Mouse (Mus musculus) midbrain, embryonic 12.5 days (tissue): Measurements from ENCODE around the gene Pcdh10. TPM values are rescaled to one million over a fixed set of nuclear protein-coding genes. Genes with fewer than 3 reads are reported as not detected.

Experiments used
- ATAC-seq: fragments of 200-750 bp; cut with Nextera tagmentation; 2 replicates; pipeline ENCODE4 v1.8.0; 2017; ENCODE audit warnings: low read depth, moderate TSS enrichment, moderate library complexity; ENCODE audit not compliant: low FRiP score
- H3K27ac ChIP-seq: fragments of 300-500 bp; sonication (generic); replicated peaks from 2 replicates; pipeline ENCODE4 v1.5.1; 2016; ENCODE audit warnings: mild to moderate bottlenecking
- H3K27me3 ChIP-seq: fragments of 300-500 bp; sonication (generic); 2 replicates; pipeline ENCODE4 v1.6.1; 2016; ENCODE audit warnings: mild to moderate bottlenecking
- H3K36me3 ChIP-seq: fragments of 300-500 bp; sonication (generic); 2 replicates; pipeline ENCODE4 v1.6.1; 2016
- H3K4me1 ChIP-seq: fragments of 300-500 bp; sonication (generic); 2 replicates; pipeline ENCODE4 v1.6.1; 2016
- H3K4me2 ChIP-seq: fragments of 300-500 bp; sonication (generic); replicated peaks from 2 replicates; pipeline ENCODE4 v1.6.1; 2016; ENCODE audit warnings: mild to moderate bottlenecking, moderate library complexity
- H3K4me3 ChIP-seq: fragments of 300-500 bp; sonication (generic); 2 replicates; pipeline ENCODE4 v1.5.1; 2016; ENCODE audit warnings: mild to moderate bottlenecking
- H3K9ac ChIP-seq: fragments of 300-500 bp; sonication (generic); replicated peaks from 2 replicates; pipeline ENCODE4 v1.6.1; 2016; ENCODE audit warnings: mild to moderate bottlenecking, moderate library complexity
- H3K9me3 ChIP-seq: fragments of 300-500 bp; sonication (generic); 2 replicates; pipeline ENCODE4 v1.6.1; 2016; ENCODE audit warnings: mild to moderate bottlenecking
- WGBS: fragments of 180-500 bp; shearing (Covaris S2); methylation state at CpG from one replicate; pipeline ENCODE4 v1.1.7; 2016; 5-methylcytosine and 5-hydroxymethylcytosine counted together
- polyA plus RNA-seq: library from polyadenylated mRNA; unstranded; fragments of >200 nt; fragmentation: Nextera tagmentation; extraction: Ambion mirVana; gene quantifications from 2 replicates; pipeline ENCODE4 v1.2.1, GENCODE M21; 2016

Pcdh10 gene
- polyA plus RNA-seq = 6.2 and 7.4 TPM in 2 replicates

- Histone ChIP-seq H3K4me2 (peak within 1 kb of the TSS; percentile 78), H3K36me3 (no peaks in the 10 kb centered on the region), H3K4me1 (peaks cover 6% of the 10 kb centered on the region; the same call in 1 of the 2 replicates), H3K9me3 (no peaks in the 10 kb centered on the region), H3K27me3 (peaks cover 25% of the 10 kb centered on the region), H3K9ac (peak within 1 kb of the TSS; percentile 71), H3K4me3 (peak within 1 kb of the TSS; percentile 68), H3K27ac (peak within 1 kb of the TSS; percentile 84)
- under 1% methylated on average over 26 of the region's 26 CpGs for WGBS
- peak; percentile 82 for ATAC-seq
Measured at GRCm38 (mm10) chr3:45378145-45378544, at the start of gene Pcdh10. Gene Pcdh10, plus strand, starts transcription at chr3:45378398.

DNA sequence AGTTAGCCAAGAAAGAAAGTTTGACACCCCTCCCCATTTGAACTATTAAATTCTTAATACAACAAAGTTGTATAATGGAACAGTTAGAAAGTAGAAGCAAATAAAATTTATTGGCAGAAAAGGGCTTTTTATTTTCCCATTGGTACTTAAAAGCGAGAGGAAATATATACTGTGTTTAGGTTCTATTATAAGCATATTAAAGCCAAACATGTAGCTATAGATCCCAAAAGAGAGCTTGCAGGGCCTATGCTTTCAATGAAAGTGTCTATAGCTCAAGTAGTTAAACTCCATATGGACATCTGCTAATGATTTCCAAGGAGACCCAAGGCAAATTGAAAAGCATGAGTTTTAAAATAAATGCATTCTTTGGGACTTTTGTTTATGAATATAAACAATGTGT lies 22.3 kb upstream of the Pcdh10 start:
- Histone ChIP-seq H3K27ac (no peak overlapping the region), H3K9me3 (no peaks in the 10 kb centered on the region), H3K4me2 (no peak overlapping the region), H3K36me3 (no peaks in the 10 kb centered on the region), H3K27me3 (no peaks in the 10 kb centered on the region), H3K4me3 (no peak overlapping the region), H3K9ac (no peak overlapping the region), H3K4me1 (no peaks in the 10 kb centered on the region)
- ATAC-seq = no peak
- 88% methylated on average over 1 of the region's 1 CpGs for WGBS

GRCm38 (mm10) chr3:45368952-45369351 lies 9.2 kb upstream of the Pcdh10 start:
- Histone ChIP-seq H3K4me3 (no peak overlapping the region), H3K27me3 (no peaks in the 10 kb centered on the region), H3K9ac (no peak overlapping the region), H3K4me2 (no peak overlapping the region), H3K4me1 (no peaks in the 10 kb centered on the region), H3K27ac (no peak overlapping the region), H3K36me3 (no peaks in the 10 kb centered on the region), H3K9me3 (no peaks in the 10 kb centered on the region)
- no peak for ATAC-seq
- whole genome bisulfite sequencing = 67% methylated on average over 1 of the region's 1 CpGs

- Histone ChIP-seq H3K4me1 (no peaks in the 10 kb centered on the region), H3K27me3 (peaks cover 15% of the 10 kb centered on the region), H3K36me3 (no peaks in the 10 kb centered on the region), H3K9me3 (no peaks in the 10 kb centered on the region), H3K4me3 (peak overlapping the region; percentile 68), H3K27ac (peak overlapping the region; percentile 84), H3K4me2 (peak overlapping the region; percentile 78), H3K9ac (peak overlapping the region; percentile 71)
- WGBS = under 1% methylated on average over 26 of the region's 27 CpGs
- ATAC-seq = peak; percentile 4; the same call in 1 of the 2 replicates
Measured at GRCm38 (mm10) chr3:45375761-45376500, 2.3 kb upstream of the Pcdh10 start.

GRCm38 (mm10) chr3:45376501-45377390 lies 1.5 kb upstream of the Pcdh10 start:
- no peaks in the 10 kb centered on the region for H3K9me3 ChIP-seq
- under 1% methylated on average over 59 of the region's 59 CpGs for WGBS
- H3K9ac ChIP-seq = peak overlapping the region; percentile 71
- peak overlapping the region; percentile 68 for H3K4me3 ChIP-seq
- peak overlapping the region; percentile 78 for H3K4me2 ChIP-seq
- no peaks in the 10 kb centered on the region for H3K36me3 ChIP-seq
- H3K27ac ChIP-seq = peak overlapping the region; percentile 84
- H3K27me3 ChIP-seq = peaks cover 22% of the 10 kb centered on the region
- ATAC-seq = peak; percentile 32
- 0 out of 2 replicates have a peak, but pooled peaks cover 2% of the 10 kb centered on the region for H3K4me1 ChIP-seq

DNA sequence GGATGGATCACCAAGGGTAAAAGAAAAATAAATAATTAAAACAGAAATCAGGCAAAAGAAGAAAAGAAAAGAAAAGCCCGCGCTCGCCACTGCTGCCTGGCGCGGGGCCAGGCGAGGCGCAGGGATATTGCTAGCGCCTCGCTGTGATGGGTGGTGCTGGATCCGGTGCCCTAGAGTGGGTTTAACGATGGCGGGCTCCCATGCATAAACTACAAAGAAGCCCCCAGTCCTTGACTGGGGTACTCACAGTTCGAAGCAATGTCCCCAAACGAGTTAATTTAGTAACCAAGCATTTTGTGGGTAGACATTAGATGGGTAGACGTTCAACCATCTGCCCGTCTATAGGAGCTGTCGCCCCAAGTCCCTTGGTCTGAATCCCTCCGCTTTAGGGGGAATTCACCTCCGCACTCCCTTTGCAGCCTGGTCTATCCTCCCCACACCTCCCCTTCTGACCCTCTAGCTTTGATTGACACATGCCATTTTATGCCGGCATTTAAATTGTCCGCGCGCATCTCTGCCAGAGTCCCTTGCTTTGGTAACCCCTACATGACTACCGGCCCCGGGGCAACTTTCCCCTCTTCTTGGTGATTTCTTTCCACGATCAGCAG lies 703 bp upstream of the Pcdh10 start:
- no peaks in the 10 kb centered on the region for H3K9me3 ChIP-seq
- peaks cover 6% of the 10 kb centered on the region; the same call in 1 of the 2 replicates for H3K4me1 ChIP-seq
- WGBS = under 1% methylated on average over 26 of the region's 26 CpGs
- H3K4me2 ChIP-seq = peak overlapping the region; percentile 78
- peak overlapping the region; percentile 68 for H3K4me3 ChIP-seq
- peaks cover 25% of the 10 kb centered on the region for H3K27me3 ChIP-seq
- ATAC-seq = peak; percentile 32
- H3K9ac ChIP-seq = peak overlapping the region; percentile 71
- no peaks in the 10 kb centered on the region for H3K36me3 ChIP-seq
- H3K27ac ChIP-seq = peak overlapping the region; percentile 84

- peak overlapping the region; percentile 68 for H3K4me3 ChIP-seq
- peaks cover 6% of the 10 kb centered on the region; the same call in 1 of the 2 replicates for H3K4me1 ChIP-seq
- H3K27ac ChIP-seq = peak overlapping the region; percentile 35; the same call in 1 of the 2 replicates
- no peaks in the 10 kb centered on the region for H3K36me3 ChIP-seq
- peak overlapping the region; percentile 65 for H3K9ac ChIP-seq
- peaks cover 25% of the 10 kb centered on the region for H3K27me3 ChIP-seq
- 0% methylated on average over 25 of the region's 29 CpGs for WGBS
- peak overlapping the region; percentile 78 for H3K4me2 ChIP-seq
- H3K9me3 ChIP-seq = no peaks in the 10 kb centered on the region
- no peak for ATAC-seq
Measured at GRCm38 (mm10) chr3:45379541-45379971, 1.4 kb downstream of the Pcdh10 start.

GRCm38 (mm10) chr3:45379972-45380761 lies 2.0 kb downstream of the Pcdh10 start:
- H3K4me2 ChIP-seq = peak overlapping the region; percentile 78
- H3K4me1 ChIP-seq = peaks cover 10% of the 10 kb centered on the region
- H3K36me3 ChIP-seq = no peaks in the 10 kb centered on the region
- peak overlapping the region; percentile 65 for H3K9ac ChIP-seq
- peak overlapping the region; percentile 68 for H3K4me3 ChIP-seq
- no peaks in the 10 kb centered on the region for H3K9me3 ChIP-seq
- peak overlapping the region; percentile 35; the same call in 1 of the 2 replicates for H3K27ac ChIP-seq
- under 1% methylated on average over 55 of the region's 55 CpGs for WGBS
- no peak for ATAC-seq
- peaks cover 25% of the 10 kb centered on the region for H3K27me3 ChIP-seq

DNA sequence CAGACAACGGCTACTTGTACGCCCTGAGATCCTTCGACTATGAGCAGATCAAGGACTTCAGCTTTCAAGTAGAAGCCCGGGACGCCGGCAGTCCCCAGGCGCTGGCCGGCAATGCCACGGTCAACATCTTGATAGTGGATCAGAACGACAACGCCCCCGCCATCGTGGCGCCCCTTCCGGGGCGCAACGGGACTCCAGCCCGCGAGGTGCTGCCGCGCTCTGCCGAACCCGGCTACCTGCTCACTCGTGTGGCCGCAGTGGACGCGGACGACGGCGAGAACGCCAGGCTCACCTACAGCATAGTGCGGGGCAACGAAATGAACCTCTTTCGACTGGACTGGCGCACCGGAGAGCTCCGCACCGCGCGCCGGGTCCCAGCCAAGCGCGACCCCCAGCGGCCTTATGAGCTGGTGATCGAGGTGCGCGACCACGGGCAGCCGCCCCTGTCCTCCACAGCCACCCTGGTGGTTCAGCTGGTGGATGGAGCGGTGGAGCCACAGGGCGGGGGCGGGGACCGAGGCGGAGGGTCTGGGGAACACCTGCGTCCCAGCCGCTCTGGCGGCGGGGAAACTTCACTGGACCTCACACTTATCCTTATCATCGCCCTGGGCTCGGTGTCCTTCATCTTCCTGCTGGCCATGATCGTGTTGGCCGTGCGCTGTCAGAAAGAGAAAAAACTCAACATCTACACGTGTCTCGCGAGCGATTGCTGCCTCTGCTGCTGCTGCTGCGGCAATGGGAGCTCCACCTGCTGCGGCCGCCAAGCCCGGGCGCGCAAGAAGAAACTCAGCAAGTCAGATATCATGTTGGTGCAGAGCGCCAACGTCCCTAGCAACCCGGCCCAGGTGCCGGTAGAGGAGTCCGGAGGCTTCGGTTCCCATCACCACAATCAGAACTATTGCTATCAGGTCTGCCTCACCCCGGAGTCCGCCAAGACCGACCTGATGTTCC lies 2.9 kb downstream of the Pcdh10 start:
- ATAC-seq = 0 out of 2 replicates have a peak, but pooled peaks have one; percentile 2
- H3K4me3 ChIP-seq = peak overlapping the region; percentile 68
- H3K27ac ChIP-seq = peak overlapping the region; percentile 49
- H3K4me1 ChIP-seq = peaks cover 11% of the 10 kb centered on the region
- peak overlapping the region; percentile 78 for H3K4me2 ChIP-seq
- H3K9ac ChIP-seq = peak overlapping the region; percentile 65
- no peaks in the 10 kb centered on the region for H3K36me3 ChIP-seq
- WGBS = 2% methylated on average over 81 of the region's 82 CpGs
- peaks cover 25% of the 10 kb centered on the region for H3K27me3 ChIP-seq
- no peaks in the 10 kb centered on the region for H3K9me3 ChIP-seq

- no peaks in the 10 kb centered on the region for H3K9me3 ChIP-seq
- no peaks in the 10 kb centered on the region for H3K36me3 ChIP-seq
- H3K4me1 ChIP-seq = peaks cover 14% of the 10 kb centered on the region
- 0 out of 2 replicates have a peak overlapping the region, but pooled peaks have one; percentile 49 for H3K27ac ChIP-seq
- WGBS = 13% methylated on average over 4 of the region's 4 CpGs
- peaks cover 25% of the 10 kb centered on the region for H3K27me3 ChIP-seq
- H3K4me2 ChIP-seq = peak overlapping the region; percentile 78
- peak overlapping the region; percentile 68 for H3K4me3 ChIP-seq
- peak overlapping the region; percentile 65 for H3K9ac ChIP-seq
- ATAC-seq = no peak
Measured at GRCm38 (mm10) chr3:45382032-45382755, 4.0 kb downstream of the Pcdh10 start.
